Mouse (Mus musculus) cortical plate, adult 2 months (tissue): ENCODE results near the gene Cnn1. TPM values are rescaled to one million over a fixed set of nuclear protein-coding genes. Genes with fewer than 3 reads are reported as not detected.

Experiments used
- H3K27ac ChIP-seq: fragments of 200-500 bp; 2 replicates; pipeline ENCODE4 v1.5.1; 2012; ENCODE audit warnings: low read length, control low read depth, inconsistent platforms; ENCODE audit not compliant: insufficient read depth
- H3K4me1 ChIP-seq: fragments of 200-500 bp; 2 replicates; pipeline ENCODE4 v1.6.1; 2011; ENCODE audit warnings: low read length; ENCODE audit not compliant: control insufficient read depth, insufficient read depth
- H3K4me3 ChIP-seq: fragments of 200-500 bp; 2 replicates; pipeline ENCODE4 v1.5.1; 2011; ENCODE audit warnings: mild to moderate bottlenecking, low read length, control low read depth; ENCODE audit not compliant: insufficient read depth
- CTCF ChIP-seq: fragments of 200-500 bp; IDR thresholded peaks from 2 replicates; pipeline ENCODE4 v1.5.1; 2011; ENCODE audit warnings: mild to moderate bottlenecking, control low read depth, low read length; ENCODE audit not compliant: insufficient read depth; ENCODE audit errors: extremely low read depth
- POLR2A ChIP-seq: fragments of 200-500 bp; IDR thresholded peaks from 2 replicates; pipeline ENCODE4 v1.6.1; 2011; ENCODE audit warnings: mild to moderate bottlenecking, low read length, control low read depth; ENCODE audit not compliant: insufficient read depth; ENCODE audit errors: extremely low read depth
- polyA plus RNA-seq: library from polyadenylated mRNA; depleted of rRNA; stranded (reverse); fragments of >200 nt; gene quantifications from 2 replicates; pipeline ENCODE4 v1.2.3, GENCODE M21; 2012

Gene Cnn1
- polyA plus RNA-seq, 1 experiment = 1.2 TPM

DNA sequence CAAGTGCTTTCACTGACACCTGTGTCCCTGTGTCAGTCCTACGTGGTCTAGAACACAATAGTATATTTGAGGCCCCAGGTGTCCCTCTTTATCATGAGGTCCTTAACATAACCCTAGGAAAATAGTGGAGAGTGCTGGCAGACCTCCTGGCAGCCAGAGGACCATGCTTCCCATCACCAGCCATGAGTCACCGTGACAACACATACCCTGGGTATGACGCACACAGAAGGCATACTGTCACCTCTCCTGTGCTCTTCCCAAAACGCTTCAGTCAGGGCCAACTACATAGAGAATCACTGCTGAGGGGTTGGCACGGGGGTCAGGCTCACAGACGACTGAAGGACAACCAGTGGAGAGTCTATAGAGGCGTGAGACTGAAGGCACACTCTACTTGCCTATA, 9.0 kb upstream of the Cnn1 start:
- H3K27ac ChIP-seq = no peak overlapping the region
- no peaks in the 10 kb centered on the region for H3K4me1 ChIP-seq
- TF ChIP-seq CTCF (no peak), POLR2A (no peak)
- no peak overlapping the region for H3K4me3 ChIP-seq

DNA sequence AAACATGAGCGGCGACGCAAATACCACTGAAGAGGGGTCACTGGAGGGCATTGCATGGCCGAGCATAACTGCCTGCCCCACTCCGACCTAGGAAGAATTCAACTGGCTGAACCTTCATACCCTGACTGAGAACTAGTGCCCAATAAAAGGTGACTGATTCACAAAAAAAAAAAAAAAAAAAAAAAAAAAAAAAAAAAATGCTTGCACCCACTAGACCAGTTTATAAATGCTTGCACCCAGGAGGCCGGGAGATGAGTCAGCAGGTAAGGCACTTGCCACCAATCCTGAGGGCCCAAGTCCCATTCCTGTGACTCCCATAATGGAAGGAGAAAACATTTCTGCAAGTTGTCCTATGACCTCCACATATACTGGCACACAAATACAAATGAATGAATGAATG, 6.3 kb upstream of the Cnn1 start:
- TF ChIP-seq CTCF = no peak
- TF ChIP-seq POLR2A = no peak
- no peaks in the 10 kb centered on the region; the same call in 1 of the 2 replicates for H3K4me1 ChIP-seq
- H3K4me3 ChIP-seq = no peak overlapping the region

DNA sequence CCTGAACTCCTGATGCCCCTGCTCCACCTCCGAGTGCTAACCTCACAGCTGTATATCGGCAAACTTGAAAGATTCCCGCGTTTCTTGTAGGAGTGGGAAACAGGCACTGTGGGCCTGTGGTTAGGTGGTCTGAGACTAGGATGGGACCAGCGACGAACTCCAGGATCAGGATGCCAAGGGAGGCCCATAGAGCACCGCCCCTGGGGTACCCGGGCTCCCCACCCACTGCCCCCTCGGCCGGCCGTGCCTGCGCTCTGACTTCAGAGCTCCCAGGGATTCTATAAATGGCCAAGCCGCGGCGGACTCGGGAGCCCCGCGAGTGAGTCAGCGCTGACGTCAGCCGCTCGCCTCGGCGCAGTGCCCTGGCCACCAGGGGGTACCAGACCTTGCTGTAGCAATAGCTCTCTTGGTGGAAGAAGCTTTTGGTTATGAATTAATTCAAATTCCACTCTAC, 3.1 kb upstream of the Cnn1 start:
- Histone ChIP-seq H3K27ac (no peak overlapping the region), H3K4me1 (no peaks in the 10 kb centered on the region; the same call in 1 of the 2 replicates), H3K4me3 (no peak overlapping the region)
- peak; percentile 48 for TF ChIP-seq CTCF
- no peak for TF ChIP-seq POLR2A

More for the DNA sequence above, 6.3 kb upstream of the Cnn1 start:
- no peak overlapping the region for H3K27ac ChIP-seq

DNA sequence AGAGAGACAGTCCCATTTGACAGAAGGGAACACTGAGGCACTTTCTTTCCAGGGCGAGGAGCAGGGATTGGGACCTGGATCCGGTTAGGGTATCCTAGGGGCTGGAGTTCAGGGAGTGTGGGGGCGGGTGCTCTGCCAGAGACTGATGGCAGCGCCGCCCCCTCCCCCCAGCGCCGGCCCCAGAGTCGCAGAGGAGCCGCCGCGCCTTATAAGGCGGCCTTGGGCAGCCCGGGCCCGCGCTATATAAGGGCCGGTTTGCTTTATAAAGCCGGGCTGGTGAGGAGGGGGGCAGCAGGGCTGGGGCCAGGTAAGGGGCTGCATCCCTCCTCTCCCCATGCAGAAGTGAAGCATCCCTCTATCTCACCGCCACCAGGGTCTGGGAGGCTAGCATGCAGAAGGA, 906 bp downstream of the Cnn1 start:
- TF ChIP-seq CTCF (no peak), POLR2A (no peak)
- no peak overlapping the region for H3K27ac ChIP-seq
- no peak overlapping the region for H3K4me3 ChIP-seq
- no peaks in the 10 kb centered on the region; the same call in 1 of the 2 replicates for H3K4me1 ChIP-seq

DNA sequence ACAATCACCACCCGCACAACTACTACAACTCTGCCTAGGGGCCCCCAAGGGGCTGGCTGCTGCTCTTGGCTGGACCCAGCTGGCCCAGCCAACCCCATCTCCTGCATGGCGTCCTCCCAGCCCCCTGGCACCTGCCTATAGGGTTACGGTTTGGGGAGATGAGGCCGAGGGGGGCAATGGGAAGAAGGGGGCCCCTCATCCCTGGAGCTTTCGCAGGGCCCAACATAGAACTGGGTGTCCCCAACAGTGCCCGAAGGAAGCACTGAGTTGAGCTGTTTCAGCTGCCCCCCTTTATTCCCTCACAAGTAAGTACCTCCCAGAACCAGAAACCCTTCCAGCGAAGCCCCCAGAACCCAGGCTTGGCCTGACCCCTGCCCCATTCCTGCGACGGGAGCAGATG, 9.2 kb downstream of the Cnn1 start:
- Histone ChIP-seq H3K4me3 (no peak overlapping the region), H3K4me1 (no peaks in the 10 kb centered on the region), H3K27ac (no peak overlapping the region)
- TF ChIP-seq POLR2A = no peak

DNA sequence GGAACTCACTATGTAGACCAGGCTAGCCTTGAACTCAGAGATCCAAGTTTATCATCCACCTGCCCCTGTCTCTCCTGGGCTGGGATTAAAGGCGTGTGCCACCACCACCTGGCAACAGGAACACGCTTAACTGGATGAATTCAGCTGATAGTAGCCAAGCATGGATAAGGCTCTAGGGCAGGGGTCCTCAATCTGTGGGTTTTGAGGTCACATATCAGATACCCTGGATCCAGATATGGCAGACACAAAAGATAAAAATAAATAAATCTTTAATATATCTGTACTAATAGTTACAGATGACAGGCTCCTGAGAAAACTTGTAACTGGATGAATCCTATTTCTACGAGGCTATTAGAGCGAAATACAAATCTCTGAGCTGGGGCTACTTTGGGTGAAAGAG, 16.6 kb downstream of the Cnn1 start:
- Histone ChIP-seq H3K4me3 (peak overlapping the region; percentile 47; the same call in 1 of the 2 replicates), H3K27ac (no peak overlapping the region), H3K4me1 (peaks cover 5% of the 10 kb centered on the region; the same call in 1 of the 2 replicates)
- TF ChIP-seq CTCF (no peak), POLR2A (no peak)

DNA sequence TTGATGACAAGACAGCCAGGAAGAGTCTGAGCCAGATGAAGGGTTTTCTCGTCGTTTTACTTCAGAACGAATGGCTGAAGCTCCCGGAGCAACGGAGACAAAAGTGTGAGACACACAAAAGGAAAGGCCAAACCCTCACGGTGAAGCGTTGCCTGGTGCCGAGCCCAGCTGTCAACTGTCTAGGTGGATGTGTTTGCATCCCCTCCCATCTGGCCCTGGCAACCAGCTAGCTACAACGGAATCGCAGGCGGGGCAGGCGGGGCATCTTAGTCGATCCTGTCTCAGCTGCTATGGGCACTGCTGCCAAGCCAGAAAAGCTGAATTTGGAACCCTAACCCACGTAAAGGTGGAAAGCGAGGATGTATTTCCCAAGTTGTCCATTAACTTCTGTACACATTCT, 17.1 kb downstream of the Cnn1 start:
- Histone ChIP-seq H3K4me3 (peak overlapping the region; percentile 47), H3K4me1 (peaks cover 5% of the 10 kb centered on the region; the same call in 1 of the 2 replicates), H3K27ac (no peak overlapping the region)
- no peak for TF ChIP-seq CTCF
- no peak for TF ChIP-seq POLR2A

DNA sequence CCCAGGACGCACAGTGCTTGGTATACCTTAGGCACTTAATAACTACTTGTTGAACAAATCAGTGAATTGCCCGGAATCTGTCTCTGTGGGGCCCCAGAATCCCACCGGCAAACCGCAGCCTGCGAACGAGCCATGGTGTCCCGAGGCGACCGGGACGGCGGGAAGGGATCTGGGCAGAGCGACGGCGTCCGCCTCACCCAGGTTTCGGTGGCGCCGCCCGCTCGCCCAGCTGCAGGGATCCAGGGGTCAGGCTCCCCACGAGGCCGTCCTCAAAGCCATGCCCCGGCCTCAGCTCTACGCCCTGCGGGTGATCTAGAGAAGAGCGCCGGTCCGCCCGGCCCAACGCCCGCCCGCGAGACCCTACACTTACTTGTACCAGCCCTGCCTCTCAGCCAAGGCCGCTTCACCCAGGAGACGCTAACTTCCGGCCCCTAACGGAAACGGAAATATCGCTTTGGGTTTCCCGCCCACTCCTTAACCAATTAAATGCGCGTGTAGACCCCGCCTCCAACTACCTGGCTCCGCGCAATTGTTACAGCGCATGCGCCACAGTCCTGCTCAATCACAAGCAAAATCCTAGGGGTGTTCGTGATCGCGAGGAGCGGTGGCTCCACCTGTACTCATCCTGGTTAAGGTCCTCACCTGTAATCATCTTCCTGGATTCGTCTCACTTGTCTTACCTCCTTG, 17.9 kb downstream of the Cnn1 start, which contains the start of gene Elof1:
TSS of gene Elof1 (minus strand) at position 433 of the 687 bp plus-strand sequence.
- Histone ChIP-seq H3K27ac (no peak within 1 kb of the TSS), H3K4me3 (peak within 1 kb of the TSS; percentile 47), H3K4me1 (peaks cover 5% of the 10 kb centered on the region; the same call in 1 of the 2 replicates)
- TF ChIP-seq POLR2A (peak; percentile 97), CTCF (no peak)

DNA sequence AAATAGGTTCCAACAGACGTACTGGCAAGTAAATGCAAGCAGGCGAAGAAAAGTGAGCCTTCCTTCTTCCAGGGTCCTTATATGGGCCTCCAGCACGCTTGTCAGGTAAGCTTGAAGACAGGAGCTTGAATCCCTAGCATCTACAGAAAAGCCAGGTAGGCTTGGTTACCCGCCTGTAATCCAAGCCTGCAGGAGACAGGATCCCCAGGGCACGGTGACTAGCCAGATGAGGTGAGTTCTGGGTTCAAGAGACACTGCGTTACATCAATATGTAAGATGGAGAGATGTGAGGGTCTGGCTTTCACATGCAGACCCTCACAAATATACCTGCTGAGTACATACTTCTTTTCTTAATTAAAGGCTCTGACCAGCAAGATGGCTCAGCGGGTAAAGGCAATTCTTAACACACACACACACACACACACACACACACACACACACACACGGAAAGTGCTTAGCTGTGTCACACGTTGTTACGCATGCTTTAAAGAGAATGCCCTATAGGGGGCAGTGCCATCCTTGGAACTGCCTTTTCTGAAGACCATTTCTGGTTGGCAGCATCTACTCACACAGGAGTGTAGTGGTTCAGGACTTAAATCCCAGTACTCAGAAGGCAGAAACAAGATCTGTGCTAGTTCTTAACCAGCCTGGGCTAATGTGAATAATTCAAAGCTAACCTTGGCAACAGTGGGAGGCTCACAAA, 18.9 kb downstream of the Cnn1 start:
- Histone ChIP-seq H3K4me1 (peaks cover 5% of the 10 kb centered on the region; the same call in 1 of the 2 replicates), H3K27ac (no peak overlapping the region), H3K4me3 (peak overlapping the region; percentile 47)
- TF ChIP-seq CTCF = peak; percentile 61
- no peak for TF ChIP-seq POLR2A

DNA sequence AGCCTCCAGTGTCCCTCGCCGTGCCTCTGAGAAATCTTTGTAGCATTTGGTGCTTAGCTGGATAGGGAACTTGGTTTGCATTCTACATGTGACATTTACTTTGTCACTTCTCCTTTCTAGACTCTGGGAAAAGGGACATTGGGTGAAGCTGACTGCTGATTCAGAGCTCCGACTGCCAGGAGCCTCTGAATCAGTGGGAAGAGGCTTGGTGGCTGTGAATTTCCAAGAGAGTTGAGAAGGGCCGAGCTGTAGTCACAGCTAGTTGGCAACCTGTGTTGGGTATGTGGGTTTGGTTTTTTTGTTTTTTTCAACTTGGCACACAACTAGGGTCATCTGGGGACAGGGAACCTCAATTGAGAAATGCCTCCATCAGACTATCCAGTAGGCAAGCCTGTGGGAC, 20.5 kb downstream of the Cnn1 start:
- Histone ChIP-seq H3K27ac (no peak overlapping the region), H3K4me1 (peaks cover 5% of the 10 kb centered on the region; the same call in 1 of the 2 replicates), H3K4me3 (no peak overlapping the region)
- TF ChIP-seq POLR2A (no peak), CTCF (no peak)
